ENCODE assay signal across 8 mouse cellular contexts in genomic region chr12:31500196-31500595, GRCm38 (mm10). TPM values are rescaled to one million over a fixed set of nuclear protein-coding genes. Genes with fewer than 3 reads are reported as not detected.
A peak's percentile ranks its signal among the peaks of the same experiment; 100 is the strongest.
DNase-seq lines count a peak whose midpoint lies in the region; ATAC-seq and TF ChIP-seq lines count a peak whose summit lies in the region.

No protein-coding gene starts in this region.

- TF ChIP-seq POLR2A in heart, adult 2 months (IDR thresholded peaks at IDR 0.05; ENCODE audit: insufficient read depth, low read depth, low read length) = no peak
- no peak for TF ChIP-seq POLR2A in thymus, adult 2 months (IDR thresholded peaks at IDR 0.05; ENCODE audit: control insufficient read depth, extremely low read depth, insufficient read depth, low read length, poor library complexity)

- no peak; the same call in none of the 2 replicates for ATAC-seq in liver, embryonic 12.5 days
- no peak; the same call in 1 of the 2 replicates for ATAC-seq in stomach, embryonic 15.5 days (ENCODE audit: insufficient read depth, low FRiP score, low read depth)

- peaks cover 2% of the 10 kb centered on the region for H3K4me1 ChIP-seq in heart, adult 2 months (ENCODE audit: control insufficient read depth, insufficient read depth, low read length)
- H3K4me1 ChIP-seq in thymus, adult 2 months (replicated peaks; ENCODE audit: control insufficient read depth, insufficient read depth, low read length) = peaks cover 10% of the 10 kb centered on the region
- peaks cover 24% of the 10 kb centered on the region for H3K4me1 ChIP-seq in liver, embryonic 12.5 days
- peaks cover 4% of the 10 kb centered on the region; the same call in 1 of the 2 replicates for H3K4me1 ChIP-seq in stomach, embryonic 15.5 days

- intact Hi-C loops in heart, adult 2 months (cut with DNase I) = loop anchor here (5.0 kb wide), 2 partner anchors 137 to 422 kb away; no protein-coding TSS in a partner anchor

- TF ChIP-seq EP300 in heart, adult 2 months (IDR thresholded peaks at IDR 0.05; ENCODE audit: insufficient read depth, low read depth, low read length) = no peak

- H3K27ac ChIP-seq in heart, adult 2 months = peak overlapping the region; percentile 98
- peak overlapping the region; percentile 78 for H3K27ac ChIP-seq in thymus, adult 2 months (ENCODE audit: control insufficient read depth, insufficient read depth, low read length)
- H3K27ac ChIP-seq in liver, embryonic 12.5 days = peak overlapping the region; percentile 81
- H3K27ac ChIP-seq in stomach, embryonic 15.5 days = peak overlapping the region; percentile 91

- no peaks in the 10 kb centered on the region for H3K36me3 ChIP-seq in heart, adult 2 months (ENCODE audit: control insufficient read depth, insufficient read depth, low read length)
- H3K36me3 ChIP-seq in thymus, adult 2 months (ENCODE audit: control insufficient read depth, insufficient read depth, low read length) = no peaks in the 10 kb centered on the region
- no peaks in the 10 kb centered on the region for H3K36me3 ChIP-seq in liver, embryonic 12.5 days
- H3K36me3 ChIP-seq in stomach, embryonic 15.5 days = no peaks in the 10 kb centered on the region

- H3K4me3 ChIP-seq in heart, adult 2 months = peak overlapping the region; percentile 84
- H3K4me3 ChIP-seq in thymus, adult 2 months (ENCODE audit: control insufficient read depth, insufficient read depth, low read length) = peak overlapping the region; percentile 83
- peak overlapping the region; percentile 97 for H3K4me3 ChIP-seq in liver, embryonic 12.5 days
- peak overlapping the region; percentile 98 for H3K4me3 ChIP-seq in stomach, embryonic 15.5 days (replicated peaks)

- peak overlapping the region; percentile 85 for H3K4me2 ChIP-seq in liver, embryonic 12.5 days
- peak overlapping the region; percentile 78 for H3K4me2 ChIP-seq in stomach, embryonic 15.5 days

- no peak for DNase-seq in heart, adult 2 months
- DNase-seq in heart, adult 11 months = no peak
- DNase-seq in thymus, adult 2 months = no peak
- no peak for DNase-seq in thymus, postnatal 25 days
- DNase-seq in cerebellum, adult 11 months = no peak
- DNase-seq in thymus, postnatal 36 days = no peak

- H3K27me3 ChIP-seq in heart, adult 2 months (ENCODE audit: control insufficient read depth, insufficient read depth, low read length) = no peaks in the 10 kb centered on the region
- H3K27me3 ChIP-seq in thymus, adult 2 months (ENCODE audit: control insufficient read depth, insufficient read depth, low read length) = no peaks in the 10 kb centered on the region
- H3K27me3 ChIP-seq in liver, embryonic 12.5 days (replicated peaks) = 0 out of 2 replicates have a peak, but pooled peaks cover 5% of the 10 kb centered on the region
- H3K27me3 ChIP-seq in stomach, embryonic 15.5 days (replicated peaks) = no peaks in the 10 kb centered on the region

- 0 out of 2 replicates have a peak, but pooled peaks cover 1% of the 10 kb centered on the region for H3K79me2 ChIP-seq in heart, adult 2 months (replicated peaks; ENCODE audit: control insufficient read depth, insufficient read depth, low read length)

- WGBS in heart, adult 2 months = 6% methylated on average over 12 of the region's 12 CpGs
- WGBS in thymus, adult 2 months = 9% methylated on average over 12 of the region's 12 CpGs
- WGBS in liver, embryonic 12.5 days (ENCODE audit: insufficient replicate concordance) = 11% methylated on average over 12 of the region's 12 CpGs
- 4% methylated on average over 12 of the region's 12 CpGs for WGBS in stomach, embryonic 15.5 days

- no peak for TF ChIP-seq CTCF in heart, adult 2 months (IDR thresholded peaks at IDR 0.05)
- no peak for TF ChIP-seq CTCF in thymus, adult 2 months (IDR thresholded peaks at IDR 0.05; ENCODE audit: borderline replicate concordance, control insufficient read depth, extremely low read depth, insufficient read depth, low read length, poor library complexity)

- no peaks in the 10 kb centered on the region for H3K9me3 ChIP-seq in liver, embryonic 12.5 days (replicated peaks)
- no peaks in the 10 kb centered on the region for H3K9me3 ChIP-seq in stomach, embryonic 15.5 days

- peak overlapping the region; percentile 61 for H3K9ac ChIP-seq in heart, adult 2 months (ENCODE audit: low read depth, low read length)
- peak overlapping the region; percentile 90 for H3K9ac ChIP-seq in liver, embryonic 12.5 days
- peak overlapping the region; percentile 49; the same call in 1 of the 2 replicates for H3K9ac ChIP-seq in stomach, embryonic 15.5 days

RNA-seq across cellular contexts. Expression of gene Cbll1, which starts 0.8 kb away (rescaled TPM):
- total RNA-seq in heart, adult 2 months (2021) = 10 to 100 TPM; 11.1 TPM
- 4.6 and 7.0 TPM in 2 replicates for polyA plus RNA-seq in heart, adult 2 months (2012; rRNA removed)
- polyA plus RNA-seq in thymus, adult 2 months (2012; rRNA removed) = 14.0 and 14.2 TPM in 2 replicates
- 4.9 and 6.9 TPM in 2 replicates for polyA plus RNA-seq in liver, embryonic 12.5 days (2016; fragmentation: Nextera tagmentation; extraction: Ambion mirVana)
- 12.1 TPM in 2 replicates for polyA plus RNA-seq in stomach, embryonic 15.5 days (2015; fragmentation: Nextera tagmentation; extraction: Ambion mirVana)

RNA-seq across cellular contexts. Expression of gene Slc26a4, which starts 59.6 kb away (rescaled TPM):
- under 1 TPM; 0.18 to 0.52 TPM for total RNA-seq in heart, adult 2 months (2021)
- polyA plus RNA-seq in heart, adult 2 months (2012; rRNA removed) = 0.12 TPM in 1 of 2 replicates, not detected in the other
- polyA plus RNA-seq in thymus, adult 2 months (2012; rRNA removed) = 0.19 and 1.0 TPM in 2 replicates
- not detected in 2 replicates for polyA plus RNA-seq in liver, embryonic 12.5 days (2016; fragmentation: Nextera tagmentation; extraction: Ambion mirVana)
- polyA plus RNA-seq in stomach, embryonic 15.5 days (2015; fragmentation: Nextera tagmentation; extraction: Ambion mirVana) = 0.06 and 0.19 TPM in 2 replicates
